Mouse (Mus musculus) urinary bladder, postnatal 25 days (tissue): Measurements from ENCODE around the gene Gm29609.

Source experiments
- DNase-seq: peaks from one replicate; pipeline ENCODE4 v3.0.0; 2022; ENCODE audit warnings: low spot score

The Gm29609 gene

GRCm38 (mm10) chr5:31138968-31139425 lies 40.7 kb downstream of the Gm29609 start:
- DNase-seq: no peak

GRCm38 (mm10) chr5:31138241-31138967 lies 41.3 kb downstream of the Gm29609 start, which contains the start of gene Ucn:
TSS of gene Ucn (minus strand) at chr5:31138829.
- DNase-seq: no peak

GRCm38 (mm10) chr5:31137658-31138057 lies 42.1 kb downstream of the Gm29609 start:
- DNase-seq: no peak

GRCm38 (mm10) chr5:31136730-31137424 lies 42.8 kb downstream of the Gm29609 start:
- DNase-seq: no peak

- no peak for DNase-seq
These were observed 53.7 kb downstream of the Gm29609 start for GRCm38 (mm10) chr5:31126050-31126449.

- DNase-seq: no peak
These were observed 56.2 kb downstream of the Gm29609 start for GRCm38 (mm10) chr5:31123481-31123880.

GRCm38 (mm10) chr5:31121111-31121510 lies 58.6 kb downstream of the Gm29609 start:
- no peak for DNase-seq

- no peak for DNase-seq
These were observed 62.8 kb downstream of the Gm29609 start for GRCm38 (mm10) chr5:31116912-31117311.

GRCm38 (mm10) chr5:31116354-31116753 lies 63.4 kb downstream of the Gm29609 start, which contains the start of gene Trim54:
TSS of gene Trim54 (plus strand) at chr5:31116712.
- no peak for DNase-seq

- no peak for DNase-seq
These were observed 68.9 kb downstream of the Gm29609 start for GRCm38 (mm10) chr5:31110781-31111180.

- no peak for DNase-seq
These were observed 71.7 kb downstream of the Gm29609 start, which contains the start of gene Slc30a3 for GRCm38 (mm10) chr5:31108000-31108490. TSS of gene Slc30a3 (minus strand) at chr5:31108237.

GRCm38 (mm10) chr5:31105814-31106335 lies 73.8 kb downstream of the Gm29609 start, which contains the start of gene Dnajc5g:
TSS of gene Dnajc5g (plus strand) at chr5:31106285.
- no peak for DNase-seq

GRCm38 (mm10) chr5:31095711-31096480 lies 83.8 kb downstream of the Gm29609 start:
- no peak for DNase-seq

GRCm38 (mm10) chr5:31094799-31095691 lies 84.7 kb downstream of the Gm29609 start:
- DNase-seq: no peak
